ENCODE assay signal across 8 mouse cellular contexts in genomic region chr1:132200562-132201510, GRCm38 (mm10). TPM values are rescaled to one million over a fixed set of nuclear protein-coding genes. Genes with fewer than 3 reads are reported as not detected.
A peak's percentile ranks its signal among the peaks of the same experiment; 100 is the strongest.
DNase-seq lines count a peak whose midpoint lies in the region; ATAC-seq and TF ChIP-seq lines count a peak whose summit lies in the region.

No protein-coding gene starts in this region.

- no peaks in the 10 kb centered on the region for H3K4me1 ChIP-seq in kidney, postnatal 0 days (replicated peaks; ENCODE audit: insufficient read depth, low read length)
- H3K4me1 ChIP-seq in limb, embryonic 12.5 days (replicated peaks), result peaks cover 51% of the 10 kb centered on the region
- H3K4me1 ChIP-seq in kidney, adult 2 months (ENCODE audit: control insufficient read depth, insufficient read depth, low read length), result no peaks in the 10 kb centered on the region

- H3K9me3 ChIP-seq in kidney, postnatal 0 days (replicated peaks; ENCODE audit: low read length), result no peaks in the 10 kb centered on the region
- H3K9me3 ChIP-seq in limb, embryonic 12.5 days, result no peaks in the 10 kb centered on the region

- TF ChIP-seq CTCF in kidney, postnatal 0 days (IDR thresholded peaks at IDR 0.05; ENCODE audit: low read depth), result peak; percentile 39; the same call in 1 of the 2 replicates
- TF ChIP-seq CTCF in kidney, adult 2 months (conservative IDR thresholded peaks at IDR 0.05; ENCODE audit: insufficient read depth, insufficient read length, low read depth, low read length), result no peak

- no peak overlapping the region for H3K4me3 ChIP-seq in kidney, postnatal 0 days (replicated peaks; ENCODE audit: low read depth, low read length)
- peak overlapping the region; percentile 30 for H3K4me3 ChIP-seq in limb, embryonic 12.5 days (replicated peaks)
- no peak overlapping the region for H3K4me3 ChIP-seq in kidney, adult 2 months (ENCODE audit: insufficient read depth, low read depth, low read length)

- H3K27ac ChIP-seq in kidney, postnatal 0 days, result no peak overlapping the region
- peak overlapping the region; percentile 42; the same call in 1 of the 2 replicates for H3K27ac ChIP-seq in limb, embryonic 12.5 days
- H3K27ac ChIP-seq in kidney, adult 2 months (ENCODE audit: insufficient read depth, low read depth, low read length), result no peak overlapping the region

- peak; percentile 46 for DNase-seq in kidney, postnatal 0 days (ENCODE audit: low spot score)
- DNase-seq in kidney, adult 8-10 months, result no peak
- peak; percentile 84 for DNase-seq in cerebellum, adult 9-10 months
- peak; percentile 46 for DNase-seq in forelimb bud, embryonic 11.5 days (ENCODE audit: low read depth, low spot score)
- DNase-seq in right cerebral cortex, postnatal 10 days (ENCODE audit: low spot score in 2 of 2), result peak; percentile 93 to 95
- no peak for DNase-seq in kidney, adult 2 months

- peak; percentile 57; the same call in 1 of the 2 replicates for ATAC-seq in kidney, postnatal 0 days (replicated peaks; ENCODE audit: low FRiP score, low read depth)
- peak; percentile 67 for ATAC-seq in limb, embryonic 12.5 days (ENCODE audit: insufficient number of reproducible peaks, insufficient read depth, low FRiP score, low TSS enrichment, low read depth)
- no peak for ATAC-seq in inflammation-experienced regulatory T-cells, adult 6 months

- no peak overlapping the region for H3K9ac ChIP-seq in kidney, postnatal 0 days (ENCODE audit: low read depth, low read length)
- 0 out of 2 replicates have a peak overlapping the region, but pooled peaks have one; percentile 4 for H3K9ac ChIP-seq in limb, embryonic 12.5 days (replicated peaks)

- 22% methylated on average over 10 of the region's 11 CpGs for WGBS in kidney, postnatal 0 days
- 7% methylated on average over 11 of the region's 11 CpGs for WGBS in limb, embryonic 12.5 days
- whole genome bisulfite sequencing in kidney, adult 2 months, result 50% methylated on average over 11 of the region's 11 CpGs

- TF ChIP-seq POLR2A in kidney, adult 2 months (IDR thresholded peaks at IDR 0.05; ENCODE audit: low read depth, low read length), result no peak

- no peaks in the 10 kb centered on the region for H3K36me3 ChIP-seq in kidney, postnatal 0 days (ENCODE audit: insufficient read depth, low read length)
- H3K36me3 ChIP-seq in limb, embryonic 12.5 days, result no peaks in the 10 kb centered on the region
- H3K36me3 ChIP-seq in kidney, adult 2 months (ENCODE audit: control insufficient read depth, insufficient read depth, low read length), result no peaks in the 10 kb centered on the region

- H3K4me2 ChIP-seq in kidney, postnatal 0 days (ENCODE audit: low read length), result no peak overlapping the region
- peak overlapping the region; percentile 50 for H3K4me2 ChIP-seq in limb, embryonic 12.5 days

- H3K27me3 ChIP-seq in kidney, postnatal 0 days (ENCODE audit: insufficient read depth, low read length), result 0 out of 2 replicates have a peak, but pooled peaks cover 2% of the 10 kb centered on the region
- peaks cover 28% of the 10 kb centered on the region for H3K27me3 ChIP-seq in limb, embryonic 12.5 days
- no peaks in the 10 kb centered on the region for H3K27me3 ChIP-seq in kidney, adult 2 months (replicated peaks; ENCODE audit: control insufficient read depth, insufficient read depth, low read length)

RNA-seq across cellular contexts. Expression of gene AC124108.1, which starts 9.6 kb away (rescaled TPM):
- 0.07 and 0.13 TPM in 2 replicates for polyA plus RNA-seq in kidney, postnatal 0 days (2015; fragmentation: Nextera tagmentation; extraction: Ambion mirVana)
- polyA plus RNA-seq in limb, embryonic 12.5 days (2016; fragmentation: Nextera tagmentation; extraction: Ambion mirVana), result 0.20 and 0.45 TPM in 2 replicates
- not detected for polyA plus RNA-seq in inflammation-experienced regulatory T-cells, adult 6 months (2017; shearing (Covaris generic))
- not detected in 2 replicates for polyA plus RNA-seq in kidney, adult 2 months (2012; rRNA removed)

RNA-seq across cellular contexts. Expression of gene Lemd1, which starts 9.6 kb away (rescaled TPM):
- 0.37 and 0.80 TPM in 2 replicates for polyA plus RNA-seq in kidney, postnatal 0 days (2015; fragmentation: Nextera tagmentation; extraction: Ambion mirVana)
- 0.83 and 1.2 TPM in 2 replicates for polyA plus RNA-seq in limb, embryonic 12.5 days (2016; fragmentation: Nextera tagmentation; extraction: Ambion mirVana)
- polyA plus RNA-seq in inflammation-experienced regulatory T-cells, adult 6 months (2017; shearing (Covaris generic)), result not detected
- polyA plus RNA-seq in kidney, adult 2 months (2012; rRNA removed), result not detected in 2 replicates

RNA-seq across cellular contexts. Expression of gene Gm10188, which starts 28.7 kb away (rescaled TPM):
- not detected in 2 replicates for polyA plus RNA-seq in kidney, postnatal 0 days (2015; fragmentation: Nextera tagmentation; extraction: Ambion mirVana)
- not detected in 2 replicates for polyA plus RNA-seq in limb, embryonic 12.5 days (2016; fragmentation: Nextera tagmentation; extraction: Ambion mirVana)
- polyA plus RNA-seq in inflammation-experienced regulatory T-cells, adult 6 months (2017; shearing (Covaris generic)), result not detected
- not detected in 2 replicates for polyA plus RNA-seq in kidney, adult 2 months (2012; rRNA removed)

Comparison
In these comparisons a context has a peak if more than half of its experiments do, and no peak if none do; other contexts are left out.
1. DNase-seq: peak in kidney, postnatal 0 days (single experiment), cerebellum, adult 9-10 months (single experiment), forelimb bud, embryonic 11.5 days (single experiment) and right cerebral cortex, postnatal 10 days (2 of 2); none in kidney, adult 8-10 months (0 of 2) and kidney, adult 2 months (single experiment).